In genomic region chr7:73426752-73427386, GRCm38 (mm10) we compare ENCODE assay signal across 21 mouse cellular contexts. TPM values are rescaled to one million over a fixed set of nuclear protein-coding genes. Genes with fewer than 3 reads are reported as not detected.
DNase-seq lines count a peak whose midpoint lies in the region; ATAC-seq and TF ChIP-seq lines count a peak whose summit lies in the region.
"Had no signal": no experiment of that assay in that cellular context is flagged by ENCODE, and none has a peak within 500 bp of the region (broad histone marks: within the 10 kb centered on the region; RNA-seq: fewer than 3 reads in every experiment).

No protein-coding gene starts in this region.

- H3K4me3 ChIP-seq in hindbrain, embryonic 13.5 days: no peak overlapping the region
- H3K4me3 ChIP-seq in hindbrain, embryonic 14.5 days (replicated peaks; ENCODE audit: low read length): no peak overlapping the region
- no peak overlapping the region for H3K4me3 ChIP-seq in myocyte
- H3K4me3 ChIP-seq: embryonic facial prominence, embryonic 15.5 days; heart, embryonic 15.5 days; liver, embryonic 15.5 days; megakaryocyte, embryonic 14.5 days had no signal

- peaks cover 7% of the 10 kb centered on the region for H3K79me2 ChIP-seq in myocyte (ENCODE audit: control insufficient read depth, insufficient read depth)

- H3ac ChIP-seq in myocyte (ENCODE audit: control insufficient read depth, insufficient read length): no peak overlapping the region

- 90% methylated on average over 8 of the region's 8 CpGs for WGBS in hindbrain, embryonic 13.5 days
- WGBS in hindbrain, embryonic 14.5 days: 91% methylated on average over 8 of the region's 8 CpGs

- TF ChIP-seq POLR2A in myocyte (IDR thresholded peaks at IDR 0.05; ENCODE audit: insufficient read length, low read depth): peak; percentile 29

- peak overlapping the region; percentile 36; the same call in 1 of the 2 replicates for H3K27ac ChIP-seq in hindbrain, embryonic 13.5 days
- no peak overlapping the region for H3K27ac ChIP-seq in hindbrain, embryonic 14.5 days
- H3K27ac ChIP-seq: embryonic facial prominence, embryonic 15.5 days; heart, embryonic 15.5 days; kidney, postnatal 0 days; liver, embryonic 15.5 days had no signal

- H3K9me3 ChIP-seq in hindbrain, embryonic 13.5 days: no peaks in the 10 kb centered on the region
- H3K9me3 ChIP-seq in hindbrain, embryonic 14.5 days (ENCODE audit: control insufficient read depth, low read length): no peaks in the 10 kb centered on the region
- H3K9me3 ChIP-seq: embryonic facial prominence, embryonic 15.5 days; heart, embryonic 15.5 days; liver, embryonic 15.5 days; megakaryocyte, embryonic 14.5 days had no signal

- H3K27me3 ChIP-seq in hindbrain, embryonic 13.5 days: no peaks in the 10 kb centered on the region
- no peaks in the 10 kb centered on the region for H3K27me3 ChIP-seq in hindbrain, embryonic 14.5 days (ENCODE audit: control insufficient read depth, insufficient read depth, low read length)
- no peaks in the 10 kb centered on the region for H3K27me3 ChIP-seq in myocyte (ENCODE audit: control insufficient read depth, insufficient read depth, insufficient read length)
- H3K27me3 ChIP-seq: embryonic facial prominence, embryonic 15.5 days; heart, embryonic 15.5 days; liver, embryonic 15.5 days; megakaryocyte, embryonic 14.5 days; Patski had no signal

- no peak for DNase-seq in hindbrain, embryonic 14.5 days (ENCODE audit: low spot score)
- DNase-seq in 3134 (ENCODE audit: extremely low read depth, insufficient read length, low spot score) (peak; percentile 48), NIH3T3 (ENCODE audit: low read depth) (peak; percentile 67)
- DNase-seq in kidney, adult 11 months: no peak
- DNase-seq: adrenal gland, postnatal 25 days; cerebellum, adult 2 months; cerebellum, postnatal 36 days; gastrocnemius, postnatal 10 days; heart, adult 18-20 months; thymus, postnatal 36 days had no signal

- peaks cover 34% of the 10 kb centered on the region for H3K36me3 ChIP-seq in hindbrain, embryonic 13.5 days
- H3K36me3 ChIP-seq in hindbrain, embryonic 14.5 days (replicated peaks; ENCODE audit: control insufficient read depth, insufficient read depth): peaks cover 33% of the 10 kb centered on the region
- H3K36me3 ChIP-seq in myocyte (ENCODE audit: control insufficient read depth, insufficient read depth): peaks cover 25% of the 10 kb centered on the region

- no peak overlapping the region for H3K9ac ChIP-seq in hindbrain, embryonic 13.5 days
- no peak overlapping the region for H3K9ac ChIP-seq in hindbrain, embryonic 14.5 days
- H3K9ac ChIP-seq: embryonic facial prominence, embryonic 15.5 days; heart, embryonic 15.5 days; liver, embryonic 15.5 days had no signal

- H3K4me2 ChIP-seq in hindbrain, embryonic 13.5 days: no peak overlapping the region
- H3K4me2 ChIP-seq in hindbrain, embryonic 14.5 days (replicated peaks): no peak overlapping the region
- peak overlapping the region; percentile 44 for H3K4me2 ChIP-seq in myocyte (ENCODE audit: low read depth)
- H3K4me2 ChIP-seq: embryonic facial prominence, embryonic 15.5 days; heart, embryonic 15.5 days; liver, embryonic 15.5 days had no signal

- no peak for ATAC-seq in hindbrain, embryonic 13.5 days (ENCODE audit: low FRiP score)
- ATAC-seq in hindbrain, embryonic 14.5 days (ENCODE audit: low FRiP score): no peak
- no peak for ATAC-seq in activated CD4-positive, CD25-positive, alpha-beta regulatory T cell, adult 4 months
- ATAC-seq: intestine, postnatal 0 days; midbrain, embryonic 16.5 days had no signal

- H3K4me1 ChIP-seq in hindbrain, embryonic 13.5 days (replicated peaks): peaks cover 27% of the 10 kb centered on the region
- H3K4me1 ChIP-seq in hindbrain, embryonic 14.5 days (replicated peaks; ENCODE audit: control insufficient read depth, insufficient read depth, low read length): peaks cover 3% of the 10 kb centered on the region; the same call in 1 of the 2 replicates
- H3K4me1 ChIP-seq: liver, embryonic 15.5 days had no signal

TF ChIP-seq in myocyte, 11 proteins besides CTCF, POLR2A, EP300 and RAD21:
- TF ChIP-seq MYOG (IDR thresholded peaks at IDR 0.05; ENCODE audit: control insufficient read depth in 1 of 3, insufficient read depth in 1 of 3, insufficient read length in 2 of 3, low read depth in 2 of 3) (peak in 2 of 3 experiments; percentile 89 to 94), TCF3 (IDR thresholded peaks at IDR 0.05; ENCODE audit: insufficient read length, low read depth) (peak; percentile 43), SRF (IDR thresholded peaks at IDR 0.05; ENCODE audit: control insufficient read depth, insufficient read length, low read depth) (no peak), POLR2AphosphoS2 (IDR thresholded peaks at IDR 0.05; ENCODE audit: insufficient read length, low read depth) (peak; percentile 60), E2F4 (IDR thresholded peaks at IDR 0.05; ENCODE audit: insufficient read depth) (no peak), MYOD1 (IDR thresholded peaks at IDR 0.05; ENCODE audit: control insufficient read depth in 1 of 3, insufficient read length in 2 of 3, low read depth in 2 of 3) (peak in 2 of 3 experiments; percentile 85 to 86), CEBPB (IDR thresholded peaks at IDR 0.05; ENCODE audit: insufficient read depth, poor library complexity, severe bottlenecking) (peak; percentile 75; the same call in 1 of the 2 replicates), REST (IDR thresholded peaks at IDR 0.05; ENCODE audit: insufficient read depth, insufficient read length) (no peak), TCF12 (IDR thresholded peaks at IDR 0.05; ENCODE audit: insufficient read depth, poor library complexity, severe bottlenecking) (peak; percentile 46), USF1 (IDR thresholded peaks at IDR 0.05; ENCODE audit: low read depth) (no peak), MAX (IDR thresholded peaks at IDR 0.05; ENCODE audit: low read depth) (no peak)

RNA-seq across cellular contexts. Expression of gene Rgma, which starts 51.6 kb away (rescaled TPM):
- 40.0 and 41.1 TPM in 2 replicates for polyA plus RNA-seq in hindbrain, embryonic 13.5 days (2015; fragmentation: Nextera tagmentation; extraction: Ambion mirVana)
- polyA plus RNA-seq in hindbrain, embryonic 14.5 days (2014; fragmentation: Nextera tagmentation; extraction: Ambion mirVana): 46.3 and 46.7 TPM in 2 replicates
- polyA plus RNA-seq in myocyte (2012; fragmentation: generic; extraction: Trizol): 34.0 TPM
- polyA plus RNA-seq in activated CD4-positive, CD25-positive, alpha-beta regulatory T cell, adult 4 months (2017; shearing (Covaris generic)): not detected

Comparison
In these comparisons a context has a peak if more than half of its experiments do, and no peak if none do; other contexts are left out.
1. DNase-seq: peak in 3134 (single experiment) and NIH3T3 (single experiment); none in hindbrain, embryonic 14.5 days (single experiment) and kidney, adult 11 months (single experiment).
2. RNA of gene Rgma, which starts 51.6 kb away (polyA plus RNA-seq): 46.3 to 46.7 TPM in hindbrain, embryonic 14.5 days, 40.0 to 41.1 TPM in hindbrain, embryonic 13.5 days and 34.0 TPM in myocyte (single experiment); not detected in activated CD4-positive, CD25-positive, alpha-beta regulatory T cell, adult 4 months; every median in the first group is over 10 times any median in the second.